10 mouse cellular contexts compared by ENCODE assay signal in genomic region chr11:5782199-5782944, GRCm38 (mm10). TPM values are rescaled to one million over a fixed set of nuclear protein-coding genes. Genes with fewer than 3 reads are reported as not detected.
A peak's percentile ranks its signal among the peaks of the same experiment; 100 is the strongest.
DNase-seq lines count a peak whose midpoint lies in the region; ATAC-seq and TF ChIP-seq lines count a peak whose summit lies in the region.
"Had no signal": no experiment of that assay in that cellular context is flagged by ENCODE, and none has a peak within 500 bp of the region (broad histone marks: within the 10 kb centered on the region; RNA-seq: fewer than 3 reads in every experiment).

No protein-coding gene starts in this region.

- no peaks in the 10 kb centered on the region for H3K9me3 ChIP-seq in G1E (replicated peaks)
- no peaks in the 10 kb centered on the region for H3K9me3 ChIP-seq in liver, embryonic 13.5 days (replicated peaks)
- H3K9me3 ChIP-seq: midbrain, embryonic 10.5 days had no signal

- ATAC-seq in G1E (ENCODE audit: extremely low read depth, insufficient number of reproducible peaks, low FRiP score, poor library complexity, severe bottlenecking): no peak
- ATAC-seq in liver, embryonic 13.5 days (ENCODE audit: low read depth): peak; percentile 88

- H3K27ac ChIP-seq in liver, embryonic 13.5 days: peak overlapping the region; percentile 50
- H3K27ac ChIP-seq: gastrocnemius, adult 2 months; midbrain, embryonic 10.5 days had no signal

- TF ChIP-seq CTCF in G1E (IDR thresholded peaks at IDR 0.05; ENCODE audit: low read depth, low read length): no peak

- peak; percentile 50 for DNase-seq in kidney, adult 11 months
- no peak for DNase-seq in kidney, adult 18-20 months
- DNase-seq in G1E (ENCODE audit: low spot score): peak; percentile 26
- peak; percentile 54 for DNase-seq in c-Kit-positive CD71-positive TER-119-positive erythroid progenitor cells, embryonic 14.5 days (ENCODE audit: low spot score)
- peak; percentile 66 for DNase-seq in liver, embryonic 13.5 days
- no peak for DNase-seq in right cerebral cortex, adult 18-20 months
- no peak for DNase-seq in natural killer cell, adult 2 months (ENCODE audit: low spot score in 2 of 2)
- DNase-seq in testis, postnatal 14 days (ENCODE audit: low spot score): no peak
- DNase-seq: gastrocnemius, adult 2 months had no signal

- no peaks in the 10 kb centered on the region for H3K27me3 ChIP-seq in G1E (ENCODE audit: insufficient read depth, low read length)
- no peaks in the 10 kb centered on the region for H3K27me3 ChIP-seq in liver, embryonic 13.5 days

- 0 out of 2 replicates have a peak overlapping the region, but pooled peaks have one; percentile 9 for H3K4me3 ChIP-seq in G1E (ENCODE audit: low read depth, low read length)
- no peak overlapping the region for H3K4me3 ChIP-seq in liver, embryonic 13.5 days (replicated peaks)
- H3K4me3 ChIP-seq: gastrocnemius, adult 2 months; midbrain, embryonic 10.5 days had no signal

- H3K4me2 ChIP-seq in liver, embryonic 13.5 days: peak overlapping the region; percentile 37

- 55% methylated on average over 8 of the region's 8 CpGs for WGBS in liver, embryonic 13.5 days (ENCODE audit: insufficient replicate concordance)

- H3K36me3 ChIP-seq in G1E (replicated peaks): peaks cover 32% of the 10 kb centered on the region
- H3K36me3 ChIP-seq in liver, embryonic 13.5 days: no peaks in the 10 kb centered on the region

- peaks cover 17% of the 10 kb centered on the region for H3K4me1 ChIP-seq in G1E (ENCODE audit: insufficient read depth, low read depth, low read length)
- peaks cover 43% of the 10 kb centered on the region for H3K4me1 ChIP-seq in liver, embryonic 13.5 days (replicated peaks)

- H3K9ac ChIP-seq in liver, embryonic 13.5 days: peak overlapping the region; percentile 42; the same call in 1 of the 2 replicates

RNA-seq across cellular contexts. Expression of gene Dbnl, which starts 5.9 kb away (rescaled TPM):
- total RNA-seq in G1E (2014; fragmentation: Nextera tagmentation): 36.4 and 39.3 TPM in 2 replicates
- 89.5 and 107 TPM in 2 replicates for total RNA-seq in G1E (2017)
- polyA plus RNA-seq in G1E (2012): 155 and 158 TPM in 2 replicates
- polyA plus RNA-seq in liver, embryonic 13.5 days (2015; fragmentation: Nextera tagmentation; extraction: Ambion mirVana): 57.5 and 64.4 TPM in 2 replicates

RNA-seq across cellular contexts. Expression of gene Urgcp, which starts 20.2 kb away (rescaled TPM):
- total RNA-seq in G1E (2014; fragmentation: Nextera tagmentation) (6.8 and 7.2 TPM in 2 replicates), G1E (2017) (7.9 and 8.2 TPM in 2 replicates)
- 8.7 and 8.9 TPM in 2 replicates for polyA plus RNA-seq in G1E (2012)
- 9.4 and 10.0 TPM in 2 replicates for polyA plus RNA-seq in liver, embryonic 13.5 days (2015; fragmentation: Nextera tagmentation; extraction: Ambion mirVana)

RNA-seq across cellular contexts. Expression of gene Pgam2, which starts 21.2 kb away (rescaled TPM):
- total RNA-seq in G1E (2014; fragmentation: Nextera tagmentation) (1.6 and 1.8 TPM in 2 replicates), G1E (2017) (0.22 TPM in 1 of 2 replicates, not detected in the other)
- polyA plus RNA-seq in G1E (2012): 1.5 and 2.6 TPM in 2 replicates
- 1.7 and 3.3 TPM in 2 replicates for polyA plus RNA-seq in liver, embryonic 13.5 days (2015; fragmentation: Nextera tagmentation; extraction: Ambion mirVana)

RNA-seq across cellular contexts. Expression of gene Polm, which starts 55.4 kb away (rescaled TPM):
- total RNA-seq in G1E (2014; fragmentation: Nextera tagmentation): 32.1 and 38.3 TPM in 2 replicates
- 15.4 and 16.6 TPM in 2 replicates for total RNA-seq in G1E (2017)
- 38.2 and 48.7 TPM in 2 replicates for polyA plus RNA-seq in G1E (2012)
- 2.0 and 2.2 TPM in 2 replicates for polyA plus RNA-seq in liver, embryonic 13.5 days (2015; fragmentation: Nextera tagmentation; extraction: Ambion mirVana)

Comparison
In these comparisons a context has a peak if more than half of its experiments do, and no peak if none do; other contexts are left out.
1. DNase-seq: peak in kidney, adult 11 months (single experiment), G1E (single experiment), c-Kit-positive CD71-positive TER-119-positive erythroid progenitor cells, embryonic 14.5 days (single experiment) and liver, embryonic 13.5 days (single experiment); none in kidney, adult 18-20 months (single experiment), right cerebral cortex, adult 18-20 months (single experiment), natural killer cell, adult 2 months (0 of 2) and testis, postnatal 14 days (single experiment).